Mouse (Mus musculus) ES-Bruce4 (cell line): ENCODE data around the gene Pkd2l1.

ENCODE experiments used
- CTCF ChIP-seq: IDR thresholded peaks from one replicate; pipeline ENCODE4 v1.8.1; 2011; ENCODE audit warnings: low read depth, low read length
- EP300 ChIP-seq: IDR thresholded peaks from 2 replicates; pipeline ENCODE4 v1.6.1; 2011; ENCODE audit warnings: low read depth, low read length; ENCODE audit not compliant: insufficient read depth
- POLR2A ChIP-seq: IDR thresholded peaks from one replicate; pipeline ENCODE4 v1.8.1; 2011; ENCODE audit warnings: low read length; ENCODE audit not compliant: insufficient read depth

DNA sequence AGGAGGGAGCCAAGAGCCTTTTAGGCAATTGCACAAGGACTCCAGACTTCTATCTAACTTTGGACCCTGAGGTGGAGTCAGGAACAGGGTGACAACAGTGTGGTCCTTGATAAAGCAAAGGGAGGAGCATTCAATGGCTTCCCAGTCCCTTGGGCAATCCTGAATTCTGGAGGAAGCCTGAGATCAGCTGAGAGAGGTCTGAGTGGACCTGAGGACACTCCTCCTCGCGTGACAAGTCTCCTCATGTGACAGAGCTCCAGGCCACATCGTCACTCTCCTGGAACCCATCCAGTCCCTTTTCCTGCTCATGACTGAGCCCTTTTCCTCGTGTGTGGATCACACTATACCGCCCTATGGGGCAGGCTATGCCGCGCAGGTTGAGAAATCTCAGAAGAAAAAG is 1.7 kb upstream of the Pkd2l1 start:
- no peak for TF ChIP-seq CTCF
- no peak for TF ChIP-seq POLR2A
- no peak for TF ChIP-seq EP300
